Mouse (Mus musculus) embryo, embryonic 9.5 days (tissue): Measurements from ENCODE around the gene Svs1.

ENCODE experiments used
- DNase-seq: peaks from one replicate; pipeline ENCODE4 v3.0.0-alpha.2; 2017; ENCODE audit errors: extremely low spot score

Gene Svs1

DNA sequence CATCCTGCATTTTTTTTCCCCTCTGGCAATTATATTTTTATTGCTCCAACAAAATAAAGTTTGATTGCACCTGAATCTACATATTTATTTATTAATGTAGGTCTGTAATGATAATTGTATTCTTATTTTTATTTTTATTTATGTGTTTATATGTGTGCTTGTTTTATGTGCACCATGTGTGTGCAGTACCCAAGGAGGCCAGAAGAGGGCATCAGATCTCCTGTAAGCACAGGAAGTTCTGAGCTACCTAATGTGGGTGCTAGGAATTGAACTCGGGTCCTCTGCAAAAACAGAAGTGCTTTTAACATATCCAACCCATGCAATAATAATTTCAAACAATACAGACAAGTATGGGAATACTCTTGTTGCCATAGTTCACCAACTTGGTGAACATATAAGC lies 23.0 kb downstream of the Svs1 start:
- no peak for DNase-seq

DNA sequence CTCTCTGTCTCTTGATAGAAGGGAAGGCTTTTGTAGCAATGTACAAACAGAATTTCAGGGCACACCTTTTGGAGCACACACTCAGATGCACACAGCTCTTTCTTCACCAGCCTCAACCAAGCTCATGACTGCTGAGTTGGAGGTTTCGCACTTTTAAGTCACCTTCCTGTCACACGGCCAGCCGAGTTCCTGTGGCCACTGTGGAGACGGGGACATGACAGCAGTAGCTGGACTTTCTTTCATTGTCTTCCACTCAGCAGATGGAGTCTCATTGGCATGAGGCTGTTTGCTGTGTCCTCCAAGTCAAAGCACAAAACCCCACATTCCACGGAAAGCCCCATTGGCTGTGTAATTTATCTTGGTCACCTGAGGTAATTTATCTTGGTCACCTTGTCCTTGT lies 24.5 kb downstream of the Svs1 start:
- DNase-seq: no peak

- no peak for DNase-seq
These were observed 26.4 kb downstream of the Svs1 start for GRCm38 (mm10) chr6:49013023-49013422.

- no peak for DNase-seq
These were observed 26.8 kb downstream of the Svs1 start for GRCm38 (mm10) chr6:49013458-49013857.

- no peak for DNase-seq
These were observed 30.5 kb downstream of the Svs1 start for GRCm38 (mm10) chr6:49017150-49017549.

DNA sequence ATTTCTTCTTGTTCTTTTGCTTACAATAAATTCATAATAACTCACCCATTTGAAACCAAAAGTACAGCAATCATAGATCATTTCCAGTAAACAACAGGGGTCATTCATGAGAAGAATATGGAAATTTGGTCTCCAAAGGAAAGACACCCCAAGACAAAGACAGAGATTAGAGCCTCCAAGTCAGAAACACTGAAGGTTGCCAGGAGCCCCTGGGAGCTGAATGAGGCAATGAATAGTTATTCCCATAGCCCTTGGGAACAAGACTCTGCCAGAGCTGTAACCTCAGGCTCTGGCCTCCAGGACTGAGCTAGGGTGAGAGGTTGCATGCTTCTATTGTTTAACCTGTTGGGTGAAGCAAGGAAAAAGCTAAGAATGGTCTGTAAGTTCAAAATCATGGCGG lies 32.7 kb downstream of the Svs1 start:
- DNase-seq: no peak

- DNase-seq: no peak
These were observed 34.7 kb downstream of the Svs1 start for GRCm38 (mm10) chr6:49021141-49022012.

DNA sequence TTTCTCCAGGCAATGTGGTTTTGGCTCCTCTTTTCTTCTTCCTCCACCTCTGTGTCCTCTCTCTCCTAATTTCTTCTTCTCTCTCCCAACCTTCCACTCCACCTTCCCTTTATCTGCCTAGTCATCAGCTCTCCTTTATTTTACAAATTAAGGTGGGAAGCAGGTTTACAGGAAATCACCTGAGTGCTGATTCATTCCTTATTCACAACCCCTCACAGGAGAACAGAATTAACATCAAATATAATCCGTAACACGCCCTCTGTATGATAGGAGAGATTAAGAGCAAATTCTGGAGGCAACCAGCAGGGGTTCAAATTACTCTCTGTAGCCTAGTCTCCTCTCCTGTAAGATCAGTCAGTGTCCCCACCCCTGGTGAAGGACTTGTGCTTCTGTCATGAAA lies 35.7 kb downstream of the Svs1 start:
- DNase-seq: no peak

GRCm38 (mm10) chr6:49023315-49023714 lies 36.7 kb downstream of the Svs1 start:
- no peak for DNase-seq

- no peak for DNase-seq
These were observed 38.6 kb downstream of the Svs1 start for GRCm38 (mm10) chr6:49025290-49025689.

DNA sequence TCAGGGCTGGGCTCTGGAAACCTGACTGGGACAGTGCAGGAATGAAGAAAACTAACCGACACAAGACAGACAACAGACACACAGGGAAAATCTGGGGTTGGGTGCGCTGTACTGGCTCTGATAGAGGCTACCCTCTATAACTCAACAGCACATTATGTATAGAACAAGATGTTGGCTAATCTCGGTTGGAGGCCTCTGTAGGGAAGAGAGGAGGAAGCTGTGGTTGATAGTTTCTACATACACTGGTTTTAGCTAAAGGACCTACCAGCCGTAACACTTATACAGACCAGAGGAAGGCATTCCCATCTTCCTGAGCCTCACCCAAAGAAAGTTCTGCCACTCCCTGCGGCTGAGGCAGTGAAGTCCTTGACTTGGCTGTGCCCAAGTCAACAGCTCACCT lies 39.8 kb downstream of the Svs1 start:
- DNase-seq: no peak

GRCm38 (mm10) chr6:49028019-49028418 lies 41.4 kb downstream of the Svs1 start:
- DNase-seq: no peak

DNA sequence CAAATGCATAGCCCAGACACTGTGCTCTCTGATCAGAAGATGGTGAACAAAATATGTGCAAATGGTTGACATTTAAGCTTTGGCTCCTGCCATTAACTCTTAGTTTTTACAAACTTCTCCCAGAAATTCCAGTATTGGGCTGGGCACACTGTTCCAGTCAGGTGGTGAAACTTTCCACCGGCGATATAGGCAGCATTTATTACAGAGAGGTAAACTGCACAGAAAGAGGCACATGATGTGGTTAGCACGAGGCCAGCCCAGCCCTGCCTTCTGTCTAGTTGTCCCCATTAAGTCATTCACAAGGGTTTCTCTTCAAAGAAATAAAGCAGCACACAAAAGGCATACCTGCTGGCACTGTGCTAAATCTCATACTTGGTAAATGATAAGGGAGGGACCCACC lies 42.0 kb downstream of the Svs1 start:
- DNase-seq: no peak

DNA sequence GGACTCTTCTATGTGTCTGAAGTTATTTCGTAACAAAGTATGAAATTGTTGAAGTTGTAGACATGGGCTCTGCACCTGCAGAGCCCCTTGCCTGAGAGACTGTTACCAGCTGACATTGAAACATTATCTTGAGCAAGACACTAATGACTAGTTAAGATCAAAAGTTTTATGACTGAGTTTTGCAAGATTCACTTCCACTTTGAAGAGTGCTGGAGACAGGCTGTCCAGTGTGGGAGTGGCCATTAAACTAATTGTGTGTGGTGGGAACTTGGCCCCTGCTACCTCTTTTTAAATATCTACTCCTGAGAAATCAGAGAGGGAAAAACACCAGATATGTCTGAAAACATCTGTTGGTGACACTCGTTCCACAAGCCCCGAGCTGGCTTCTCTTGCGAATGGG lies 44.6 kb downstream of the Svs1 start:
- no peak for DNase-seq

DNA sequence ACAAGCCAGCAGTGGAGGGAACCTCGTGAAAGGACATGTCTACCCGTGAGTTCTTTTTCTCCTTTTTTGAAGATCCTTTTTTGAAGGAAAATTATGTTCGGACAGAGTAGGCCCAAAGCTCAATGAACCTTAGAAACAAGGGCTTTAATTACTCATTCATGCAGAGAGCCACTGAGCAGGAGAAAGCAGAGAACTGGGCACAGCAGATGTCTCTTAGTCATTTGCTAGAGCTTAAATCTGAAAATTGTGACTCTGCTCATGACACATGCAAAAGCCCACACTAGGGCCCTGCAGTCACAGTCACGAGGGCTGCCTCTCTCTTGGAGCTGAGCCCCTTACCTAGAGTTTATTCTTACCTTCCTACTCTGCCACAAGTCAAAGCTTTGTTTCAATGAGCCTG lies 46.1 kb downstream of the Svs1 start:
- no peak for DNase-seq

DNA sequence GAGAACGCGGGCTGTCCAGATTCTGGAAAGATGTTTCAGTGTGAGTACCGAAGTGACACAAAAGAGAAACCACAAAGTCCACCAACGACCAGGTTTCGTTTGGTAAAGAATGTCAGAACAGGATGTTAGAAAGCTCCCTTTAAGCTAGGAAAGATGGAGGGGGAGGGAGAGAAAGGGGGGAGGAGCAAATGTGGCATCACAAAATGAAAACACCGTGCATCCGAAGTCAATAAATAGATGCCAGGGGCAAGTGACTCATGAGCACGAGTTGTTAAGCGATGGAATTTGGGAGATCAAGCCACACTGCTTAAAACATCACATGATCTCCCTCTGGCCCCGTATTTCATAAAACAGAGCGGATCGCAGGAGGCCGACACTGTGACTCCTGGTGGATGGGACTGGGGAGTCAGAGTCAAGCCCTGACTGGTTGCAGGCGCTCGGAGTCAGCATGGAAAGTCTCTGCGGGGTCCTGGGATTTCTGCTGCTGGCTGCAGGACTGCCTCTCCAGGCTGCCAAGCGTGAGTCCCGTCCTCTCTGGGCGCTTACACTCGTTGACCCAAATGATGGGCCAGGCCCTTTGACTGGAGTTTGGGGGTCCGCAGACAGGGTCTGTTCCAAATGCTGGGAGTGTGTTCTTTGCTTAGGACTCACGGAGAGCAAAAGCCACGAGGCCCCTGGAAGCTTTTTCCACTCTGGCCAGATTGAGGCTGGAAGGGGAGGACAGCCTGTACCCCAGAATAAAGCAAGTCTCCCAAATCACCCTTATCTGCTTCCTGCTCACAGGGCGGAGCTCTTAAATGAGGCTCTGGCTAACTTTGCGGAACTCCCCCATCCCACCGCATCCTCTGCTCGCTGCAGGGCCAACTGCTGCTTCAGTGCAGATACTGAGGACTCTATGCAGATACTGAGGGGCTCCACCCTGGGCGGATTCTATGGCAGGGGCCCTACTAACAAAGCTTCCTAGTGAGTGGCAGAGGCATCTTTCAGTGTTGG lies 49.9 kb downstream of the Svs1 start, which contains the start of gene Gpnmb:
Gene Gpnmb (plus strand): TSS at position 272 of the 993 bp plus-strand sequence.
- DNase-seq: no peak

GRCm38 (mm10) chr6:49037268-49037662 lies 50.6 kb downstream of the Svs1 start:
- no peak for DNase-seq

- DNase-seq: peak; percentile 56
These were observed 53.0 kb downstream of the Svs1 start for GRCm38 (mm10) chr6:49039470-49040180.
